Mouse (Mus musculus) layer of hippocampus, adult 9-11 months (tissue): ENCODE measurements around the gene Aqp1.
A peak's percentile ranks its signal among the peaks of the same experiment; 100 is the strongest.

Experiments used
- DNase-seq: peaks from one replicate; pipeline ENCODE4 v3.0.0; 2022

Aqp1 gene

DNA sequence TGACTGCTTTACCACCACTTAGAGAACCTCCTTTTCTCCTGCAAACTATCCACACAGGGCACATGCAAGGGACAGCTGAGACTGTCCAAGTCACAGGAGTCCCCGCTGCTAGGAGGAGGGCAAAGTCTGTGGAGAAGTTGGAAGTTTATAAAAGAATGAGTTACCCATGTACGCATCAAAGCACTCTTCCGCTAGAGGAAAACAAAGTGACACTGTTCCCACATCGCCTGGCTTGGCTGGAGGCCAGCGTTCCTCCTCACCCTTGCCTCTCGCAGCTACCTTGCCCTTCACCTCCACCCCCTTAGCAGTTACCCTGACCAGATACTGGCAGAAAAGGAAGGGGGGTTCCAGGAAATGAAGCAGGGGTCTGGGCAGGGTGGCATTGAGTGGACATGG is 21.4 kb downstream of the Aqp1 start:
- no peak for DNase-seq

DNA sequence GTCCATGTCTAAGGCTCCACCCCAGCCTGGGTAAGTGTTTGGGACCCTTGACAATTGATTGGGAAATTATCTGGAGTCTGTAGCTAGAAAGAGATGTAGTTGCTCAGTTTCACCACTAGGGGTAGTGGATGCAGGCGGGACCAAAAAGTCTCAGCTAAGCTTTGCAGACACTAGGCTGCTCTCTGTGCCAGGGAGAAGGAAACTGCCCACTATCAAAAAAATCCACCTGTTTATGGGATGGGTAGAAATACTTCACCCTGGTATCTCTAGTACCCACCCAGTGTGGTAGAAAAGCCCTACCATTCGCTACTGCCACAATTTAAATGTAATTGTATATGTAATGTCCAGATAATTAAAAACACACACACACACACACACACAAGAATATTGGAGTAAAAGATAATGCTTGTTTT is 22.5 kb downstream of the Aqp1 start:
- no peak for DNase-seq

- no peak for DNase-seq
Measured at GRCm38 (mm10) chr6:55362663-55363062, 26.4 kb downstream of the Aqp1 start.

GRCm38 (mm10) chr6:55367126-55367525 is 30.9 kb downstream of the Aqp1 start:
- DNase-seq = no peak

DNA sequence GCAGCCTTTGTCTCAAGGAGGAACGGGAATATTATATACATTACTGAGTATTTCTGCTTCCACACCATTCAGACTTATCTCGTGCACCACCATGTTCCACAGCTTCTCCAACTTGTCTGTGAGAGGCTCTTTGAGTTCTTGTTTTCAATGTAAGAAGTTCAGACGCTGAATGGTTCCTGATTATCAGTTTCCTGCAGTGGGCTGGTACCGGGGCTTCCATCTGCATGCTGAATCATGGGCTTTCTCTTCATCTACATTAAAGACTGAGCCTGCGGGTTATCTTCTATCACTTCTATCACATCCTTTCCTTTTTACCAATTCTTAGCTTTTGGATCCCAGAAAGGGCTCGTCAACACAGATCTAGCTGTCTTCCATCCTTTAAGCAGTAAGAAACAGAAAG is 34.6 kb downstream of the Aqp1 start:
- no peak for DNase-seq

GRCm38 (mm10) chr6:55376076-55376475 is 39.8 kb downstream of the Aqp1 start, which contains the start of gene Ghrhr:
TSS of gene Ghrhr (plus strand) at chr6:55376295.
- no peak for DNase-seq

GRCm38 (mm10) chr6:55376511-55376910 is 40.3 kb downstream of the Aqp1 start:
- no peak for DNase-seq

DNA sequence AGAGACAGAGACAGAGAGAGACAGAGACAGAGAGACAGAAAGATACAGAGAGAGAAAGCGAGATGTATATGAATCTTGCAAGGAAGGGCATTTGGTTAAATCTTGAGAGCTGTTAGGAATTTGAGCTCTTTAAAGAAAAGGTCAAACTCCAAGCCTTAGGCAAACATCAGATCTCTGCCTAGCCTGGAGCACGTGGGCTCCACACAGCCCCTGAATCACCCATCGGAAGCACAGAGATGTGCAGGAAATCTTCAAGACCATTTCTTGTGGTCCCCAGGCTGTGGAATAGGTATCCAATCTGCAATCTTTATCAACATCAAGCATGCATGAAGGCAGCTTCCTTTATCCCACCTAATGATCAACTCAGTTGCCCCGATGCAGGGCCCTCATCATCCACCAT is 41.2 kb downstream of the Aqp1 start:
- DNase-seq = no peak

DNA sequence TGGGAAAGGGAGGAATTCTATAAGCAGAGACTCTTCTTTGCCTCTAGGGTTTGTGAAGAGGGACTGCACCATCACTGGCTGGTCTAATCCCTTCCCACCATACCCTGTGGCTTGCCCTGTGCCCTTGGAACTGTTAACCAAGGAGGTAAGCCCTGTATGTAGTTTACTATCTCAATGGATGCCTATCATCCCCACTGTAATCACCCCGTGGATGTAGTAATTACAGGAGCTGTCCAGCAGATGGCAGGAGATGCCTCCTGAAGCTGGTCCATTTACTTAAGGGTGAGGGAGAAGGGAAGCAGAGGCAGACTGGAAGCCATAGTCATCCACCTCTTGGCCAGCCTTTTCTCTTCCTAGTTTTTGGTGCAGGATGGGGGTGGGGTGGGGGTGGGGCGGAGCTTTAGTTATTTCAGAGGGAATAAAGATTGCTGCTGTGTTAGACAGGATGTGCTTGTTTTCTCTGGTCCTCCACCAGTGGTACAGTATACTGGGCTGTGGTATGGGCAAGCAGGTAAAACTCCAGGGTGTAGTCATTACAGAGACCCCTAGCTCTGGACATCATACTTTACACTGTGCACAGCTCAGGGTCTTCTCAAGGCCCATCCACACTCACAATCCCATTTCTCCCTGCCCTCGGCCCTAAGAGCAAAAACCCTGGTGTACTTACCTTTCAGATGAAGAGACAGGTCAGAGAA is 43.6 kb downstream of the Aqp1 start:
- DNase-seq = peak; percentile 48

- DNase-seq = no peak
Measured at GRCm38 (mm10) chr6:55381966-55382365, 45.7 kb downstream of the Aqp1 start.

DNA sequence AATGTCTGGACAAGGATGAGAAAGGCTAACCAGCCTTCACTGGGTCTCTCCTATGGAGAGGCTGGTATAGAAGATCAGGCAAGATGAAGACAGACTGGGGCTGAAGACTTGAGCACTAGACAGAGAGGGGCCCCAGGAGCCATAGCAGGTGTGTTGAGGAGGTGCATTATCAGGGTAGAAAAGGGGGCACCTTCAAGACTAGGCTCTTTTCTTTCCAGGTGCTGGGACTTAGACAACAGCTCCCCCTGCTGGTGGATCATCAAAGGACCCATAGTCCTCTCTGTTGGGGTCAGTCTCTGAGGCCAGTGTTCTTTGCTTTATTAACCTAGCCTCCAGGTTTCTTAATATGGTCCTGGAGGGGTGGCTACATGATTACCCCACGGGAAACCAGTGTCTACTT is 47.7 kb downstream of the Aqp1 start:
- DNase-seq = no peak

DNA sequence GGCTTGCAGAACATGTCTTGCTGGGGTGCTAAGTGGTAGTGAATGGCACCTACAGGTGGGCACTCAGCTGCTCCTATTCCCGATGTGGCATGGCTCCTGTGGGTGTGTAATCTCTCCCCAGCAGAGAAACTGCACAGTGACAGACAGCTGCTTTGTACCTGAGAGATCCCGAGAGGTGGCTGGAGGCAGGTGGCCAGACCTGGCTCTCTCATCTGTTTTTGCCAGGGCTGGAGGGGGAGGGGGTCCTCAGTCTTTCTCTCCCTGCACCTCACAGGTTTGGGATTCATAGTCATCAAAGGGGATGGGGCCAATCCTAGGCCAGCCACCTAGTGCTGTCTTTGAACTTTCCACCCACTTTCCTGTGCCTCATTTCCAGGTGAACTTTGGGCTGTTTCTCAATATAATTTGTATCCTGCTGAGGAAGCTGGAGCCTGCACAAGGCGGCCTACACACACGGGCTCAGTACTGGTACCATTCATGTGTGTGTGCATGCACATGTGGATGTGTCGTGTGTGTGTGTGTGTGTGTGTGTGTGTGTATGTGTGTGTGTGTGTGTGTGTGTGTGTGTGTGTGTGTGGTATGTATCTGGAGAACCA is 48.2 kb downstream of the Aqp1 start:
- no peak for DNase-seq

DNA sequence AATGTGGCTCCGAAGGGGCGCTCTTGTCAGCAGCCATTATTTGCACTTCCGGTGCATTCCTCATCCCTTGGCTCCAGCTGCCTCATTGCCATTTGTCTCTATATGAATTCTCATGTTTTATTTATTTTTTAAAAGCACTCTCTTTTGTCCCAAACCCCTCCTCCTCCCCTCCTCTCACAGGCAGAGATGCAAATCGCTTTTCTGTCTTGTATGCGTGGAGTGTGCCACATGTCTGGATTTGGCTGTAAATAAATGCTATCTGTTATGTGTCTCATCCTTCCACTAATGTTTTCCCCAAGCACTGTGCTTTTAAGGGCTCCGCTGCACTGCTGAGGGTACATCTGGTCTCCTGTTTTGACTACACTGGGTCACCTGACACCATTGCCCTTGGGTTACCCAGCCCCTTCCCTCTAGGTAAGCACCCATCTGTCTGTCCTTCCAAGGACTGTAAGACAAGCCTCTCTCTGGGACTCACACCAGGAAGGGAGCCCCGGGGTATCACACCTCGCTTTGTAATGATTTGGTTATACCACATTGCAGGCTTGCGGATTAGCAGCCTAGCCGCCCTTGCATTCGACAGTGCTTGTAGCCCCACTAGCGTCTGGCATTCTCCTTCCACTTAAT is 52.4 kb downstream of the Aqp1 start:
- DNase-seq = no peak

DNA sequence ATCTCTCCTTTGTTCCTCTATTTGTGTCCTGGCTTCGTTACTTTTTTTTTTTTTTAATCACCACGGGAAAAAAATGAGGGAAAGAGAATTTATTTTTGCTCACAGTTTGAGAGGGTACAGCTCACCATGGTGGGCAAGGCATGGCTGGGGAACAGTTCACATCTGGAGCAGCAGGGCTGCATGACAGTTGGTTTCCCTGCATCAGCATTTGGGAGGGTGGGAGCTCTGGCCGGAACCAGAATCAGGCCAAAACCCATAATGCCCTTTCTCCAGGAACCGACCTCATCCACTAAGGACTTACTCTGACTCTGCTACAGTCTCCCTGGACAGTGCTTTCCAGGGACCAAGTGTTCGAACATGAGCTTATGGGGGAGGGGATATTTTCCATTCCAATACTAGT is 53.1 kb downstream of the Aqp1 start:
- DNase-seq = no peak

GRCm38 (mm10) chr6:55391814-55392213 is 55.6 kb downstream of the Aqp1 start:
- no peak for DNase-seq

DNA sequence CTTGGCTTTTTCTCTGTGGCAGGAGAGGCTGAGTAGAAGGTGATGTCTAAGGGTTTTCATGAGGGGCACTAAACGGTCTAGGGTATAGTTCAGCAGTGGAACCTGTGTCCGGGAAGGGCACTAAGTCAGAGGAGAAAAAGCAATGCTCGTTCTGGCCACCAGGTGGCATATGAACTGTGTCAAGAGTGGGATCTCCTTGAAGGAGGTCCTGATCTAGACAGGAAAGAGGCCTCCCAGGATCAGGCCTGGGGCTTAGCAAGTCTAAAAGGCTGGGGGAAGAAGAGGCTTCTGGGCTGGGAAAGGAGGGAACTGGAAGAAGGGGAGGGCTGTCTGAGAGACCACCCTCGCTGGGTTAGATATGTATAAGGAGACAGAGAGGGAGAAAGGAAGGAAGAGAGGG is 56.2 kb downstream of the Aqp1 start:
- peak; percentile 40 for DNase-seq

DNA sequence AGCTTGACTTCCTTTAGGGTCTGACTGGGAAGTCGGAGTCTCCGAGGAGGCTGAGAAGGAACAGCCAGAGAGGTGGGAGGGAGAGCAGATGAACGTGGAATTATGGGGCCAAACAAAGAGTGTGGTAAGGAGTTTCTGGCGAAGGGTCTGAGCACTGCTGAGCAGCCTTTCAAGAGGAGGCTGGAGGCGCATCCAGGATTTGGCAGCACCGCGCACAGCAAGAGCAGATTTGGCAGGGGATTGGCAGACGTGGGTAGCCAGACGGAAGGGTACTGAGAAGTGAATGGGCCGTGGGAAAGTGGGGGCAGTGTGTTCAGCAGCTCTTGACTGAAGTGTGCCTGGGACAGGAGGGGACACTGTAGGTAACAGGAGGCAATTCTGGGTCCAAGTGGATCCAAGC is 58.6 kb downstream of the Aqp1 start:
- DNase-seq = peak; percentile 85

GRCm38 (mm10) chr6:55396176-55396575 is 59.9 kb downstream of the Aqp1 start:
- peak; percentile 67 for DNase-seq

DNA sequence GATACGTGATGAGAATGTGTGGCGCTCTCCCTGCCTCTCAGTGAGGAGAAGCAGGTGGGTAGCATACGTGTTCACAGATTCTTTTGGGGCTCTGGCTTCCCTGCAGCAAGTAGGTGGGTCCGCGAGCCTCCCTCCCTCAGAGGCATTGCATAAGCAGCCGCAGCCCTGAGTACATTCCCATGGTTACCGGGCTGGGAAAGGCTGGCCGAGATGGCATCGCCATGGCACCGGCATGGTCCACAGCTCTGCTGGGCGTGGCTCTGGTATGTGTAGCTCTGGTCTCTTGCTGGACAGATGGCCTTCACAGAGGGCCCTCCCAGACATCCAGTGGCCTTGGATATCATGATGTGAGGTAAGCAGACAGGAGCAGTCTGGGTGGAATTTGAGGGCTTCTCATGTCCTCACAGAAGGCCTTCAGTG is 60.4 kb downstream of the Aqp1 start:
- DNase-seq = peak; percentile 88
